Mouse (Mus musculus) stomach, embryonic 14.5 days (tissue): ENCODE measurements at regions not wholly inside any gene's neighbourhood (a gene's known extent, or its start where the extent isn't known, plus 50 kb on each side); places are given as distances from the start of the nearest gene placed in this dataset.

Experiments
- ATAC-seq: fragments of 200-750 bp; cut with Nextera tagmentation; 2 replicates; pipeline ENCODE4 v1.8.0; 2017; ENCODE audit warnings: low read depth, moderate TSS enrichment; ENCODE audit not compliant: insufficient number of reproducible peaks, insufficient read depth, low FRiP score
- H3K27ac ChIP-seq: fragments of 300-500 bp; sonication (generic); 2 replicates; pipeline ENCODE4 v1.5.1; 2014; ENCODE audit warnings: mild to moderate bottlenecking, low read length, moderate library complexity, mixed read lengths
- H3K27me3 ChIP-seq: fragments of 300-500 bp; sonication (generic); 2 replicates; pipeline ENCODE4 v1.6.1; 2014; ENCODE audit warnings: low read length, control low read depth, mixed read lengths; ENCODE audit not compliant: control insufficient read depth, insufficient read depth
- H3K36me3 ChIP-seq: fragments of 300-500 bp; sonication (generic); 2 replicates; pipeline ENCODE4 v1.6.1; 2014; ENCODE audit warnings: mild to moderate bottlenecking, control low read depth, low read length, moderate library complexity, mixed read lengths; ENCODE audit not compliant: control insufficient read depth, insufficient read depth
- H3K4me1 ChIP-seq: fragments of 300-500 bp; sonication (generic); 2 replicates; pipeline ENCODE4 v1.6.1; 2014; ENCODE audit warnings: low read length, control low read depth, mixed read lengths; ENCODE audit not compliant: control insufficient read depth, insufficient read depth
- H3K4me2 ChIP-seq: fragments of 300-500 bp; sonication (generic); replicated peaks from 2 replicates; pipeline ENCODE4 v1.6.1; 2014; ENCODE audit warnings: low read depth, low read length, control low read depth
- H3K4me3 ChIP-seq: fragments of 300-500 bp; sonication (generic); 2 replicates; pipeline ENCODE4 v1.5.1; 2014; ENCODE audit warnings: low read depth, low read length, control low read depth
- H3K9ac ChIP-seq: fragments of 300-500 bp; sonication (generic); replicated peaks from 2 replicates; pipeline ENCODE4 v1.6.1; 2014; ENCODE audit warnings: low read depth, mild to moderate bottlenecking, control low read depth, low read length, moderate library complexity, mixed read lengths
- H3K9me3 ChIP-seq: fragments of 300-500 bp; sonication (generic); 2 replicates; pipeline ENCODE4 v1.6.1; 2016; ENCODE audit warnings: low read depth, low read length, control low read depth; ENCODE audit not compliant: control insufficient read depth
- WGBS: fragments of 180-500 bp; shearing (Covaris S2); extraction: QIAGEN DNeasy Blood & Tissue Kit; methylation state at CpG from one replicate; pipeline ENCODE4 v1.1.7; 2014; 5-methylcytosine and 5-hydroxymethylcytosine counted together

GRCm38 (mm10) chr1:168504773-168505172 is 72.7 kb upstream of the Pbx1 start:
- Histone ChIP-seq H3K27me3 (no peaks in the 10 kb centered on the region), H3K27ac (no peak overlapping the region), H3K4me1 (no peaks in the 10 kb centered on the region), H3K4me3 (no peak overlapping the region), H3K9ac (no peak overlapping the region), H3K9me3 (no peaks in the 10 kb centered on the region), H3K4me2 (no peak overlapping the region), H3K36me3 (no peaks in the 10 kb centered on the region)
- WGBS = 72% methylated on average over 9 of the region's 9 CpGs
- no peak for ATAC-seq

- WGBS = 39% methylated on average over 7 of the region's 7 CpGs
- peak; percentile 74; the same call in 1 of the 2 replicates for ATAC-seq
- H3K36me3 ChIP-seq = no peaks in the 10 kb centered on the region
These were observed 70.2 kb upstream of the Pbx1 start for GRCm38 (mm10) chr1:168502266-168502665.

GRCm38 (mm10) chr1:168501375-168502169 is 69.5 kb upstream of the Pbx1 start:
- no peaks in the 10 kb centered on the region for H3K4me1 ChIP-seq
- no peak overlapping the region for H3K4me2 ChIP-seq
- ATAC-seq = no peak
- H3K4me3 ChIP-seq = no peak overlapping the region
- H3K9me3 ChIP-seq = no peaks in the 10 kb centered on the region
- WGBS = 26% methylated on average over 4 of the region's 4 CpGs
- H3K27ac ChIP-seq = no peak overlapping the region
- no peaks in the 10 kb centered on the region for H3K27me3 ChIP-seq
- H3K9ac ChIP-seq = no peak overlapping the region
- H3K36me3 ChIP-seq = no peaks in the 10 kb centered on the region

More at GRCm38 (mm10) chr1:168502266-168502665, 70.2 kb upstream of the Pbx1 start:
- Histone ChIP-seq H3K4me1 (no peaks in the 10 kb centered on the region), H3K4me2 (no peak overlapping the region), H3K27me3 (no peaks in the 10 kb centered on the region), H3K9ac (no peak overlapping the region), H3K9me3 (no peaks in the 10 kb centered on the region), H3K4me3 (no peak overlapping the region), H3K27ac (no peak overlapping the region)

GRCm38 (mm10) chr1:168497801-168498200 is 65.7 kb upstream of the Pbx1 start:
- WGBS = 62% methylated on average over 4 of the region's 4 CpGs
- ATAC-seq = no peak
- no peak overlapping the region for H3K9ac ChIP-seq
- no peaks in the 10 kb centered on the region for H3K27me3 ChIP-seq
- no peak overlapping the region for H3K27ac ChIP-seq
- H3K4me1 ChIP-seq = no peaks in the 10 kb centered on the region
- H3K4me2 ChIP-seq = no peak overlapping the region
- no peaks in the 10 kb centered on the region for H3K9me3 ChIP-seq
- no peak overlapping the region for H3K4me3 ChIP-seq
- H3K36me3 ChIP-seq = no peaks in the 10 kb centered on the region

- no peak overlapping the region for H3K27ac ChIP-seq
- no peak overlapping the region for H3K4me2 ChIP-seq
- no peaks in the 10 kb centered on the region for H3K36me3 ChIP-seq
- no peaks in the 10 kb centered on the region for H3K9me3 ChIP-seq
- no peak for ATAC-seq
- no peak overlapping the region for H3K4me3 ChIP-seq
- WGBS = 67% methylated on average over 13 of the region's 13 CpGs
- H3K27me3 ChIP-seq = no peaks in the 10 kb centered on the region
- no peaks in the 10 kb centered on the region for H3K4me1 ChIP-seq
- no peak overlapping the region for H3K9ac ChIP-seq
These were observed 63.8 kb upstream of the Pbx1 start for GRCm38 (mm10) chr1:168495687-168496527.

- no peak overlapping the region for H3K4me2 ChIP-seq
- H3K4me3 ChIP-seq = no peak overlapping the region
- H3K4me1 ChIP-seq = no peaks in the 10 kb centered on the region
- H3K27ac ChIP-seq = no peak overlapping the region
- H3K9me3 ChIP-seq = no peaks in the 10 kb centered on the region
- WGBS = 87% methylated on average over 7 of the region's 7 CpGs
- ATAC-seq = no peak
- H3K27me3 ChIP-seq = no peaks in the 10 kb centered on the region
- no peaks in the 10 kb centered on the region for H3K36me3 ChIP-seq
- H3K9ac ChIP-seq = no peak overlapping the region
These were observed 55.4 kb upstream of the Pbx1 start for GRCm38 (mm10) chr1:168487492-168487891.

GRCm38 (mm10) chr1:168483651-168484050 is 51.6 kb upstream of the Pbx1 start:
- Histone ChIP-seq H3K27me3 (no peaks in the 10 kb centered on the region), H3K9me3 (no peaks in the 10 kb centered on the region), H3K4me1 (no peaks in the 10 kb centered on the region), H3K27ac (no peak overlapping the region), H3K4me3 (no peak overlapping the region), H3K9ac (no peak overlapping the region), H3K36me3 (no peaks in the 10 kb centered on the region), H3K4me2 (no peak overlapping the region)
- ATAC-seq = no peak
- 67% methylated on average over 13 of the region's 13 CpGs for WGBS
